Mouse (Mus musculus) adrenal gland, adult (tissue): ENCODE results near the gene 6430550D23Rik.

Experiments used
- DNase-seq, 2 experiments: peaks; one replicate each; pipeline ENCODE4 v3.0.0; 2022 to 2023; ENCODE audit warnings: low spot score in 1 of 2; ENCODE audit not compliant: inconsistent age in 2 of 2

6430550D23Rik gene

GRCm38 (mm10) chr2:156007888-156008532 is at the start of gene 6430550D23Rik, which contains the start of gene Ergic3:
6430550D23Rik (minus strand) TSS chr2:156007977.
Ergic3 (plus strand) TSS chr2:156008045.
- DNase-seq = peak; percentile 99 to 100

- no peak for DNase-seq
Observed at GRCm38 (mm10) chr2:156052816-156053215, 45.0 kb upstream of the 6430550D23Rik start, which contains the start of gene Fer1l4. Fer1l4 (minus strand) TSS chr2:156052947.

GRCm38 (mm10) chr2:156047929-156048328 is 40.2 kb upstream of the 6430550D23Rik start:
- DNase-seq = no peak

DNA sequence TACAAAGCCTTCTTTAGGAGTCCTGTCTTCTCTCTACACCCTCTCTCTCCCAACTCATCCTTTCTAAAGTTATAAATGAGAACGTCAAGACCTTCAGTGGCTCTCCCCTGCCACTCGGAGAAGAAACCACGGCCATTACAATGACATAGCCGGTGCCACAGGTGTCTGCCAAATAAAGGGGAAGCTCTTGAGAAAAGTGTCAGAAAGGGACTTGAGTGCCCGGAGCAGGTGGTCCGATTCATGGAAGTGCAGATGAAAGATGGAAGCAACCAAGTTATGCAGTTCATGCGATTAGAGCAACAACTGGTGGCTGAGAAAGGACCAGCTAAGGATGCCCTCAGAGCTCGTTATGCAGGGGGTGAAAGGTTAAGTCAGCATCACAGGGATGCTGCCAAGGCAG is 35.1 kb upstream of the 6430550D23Rik start:
- DNase-seq = no peak

DNA sequence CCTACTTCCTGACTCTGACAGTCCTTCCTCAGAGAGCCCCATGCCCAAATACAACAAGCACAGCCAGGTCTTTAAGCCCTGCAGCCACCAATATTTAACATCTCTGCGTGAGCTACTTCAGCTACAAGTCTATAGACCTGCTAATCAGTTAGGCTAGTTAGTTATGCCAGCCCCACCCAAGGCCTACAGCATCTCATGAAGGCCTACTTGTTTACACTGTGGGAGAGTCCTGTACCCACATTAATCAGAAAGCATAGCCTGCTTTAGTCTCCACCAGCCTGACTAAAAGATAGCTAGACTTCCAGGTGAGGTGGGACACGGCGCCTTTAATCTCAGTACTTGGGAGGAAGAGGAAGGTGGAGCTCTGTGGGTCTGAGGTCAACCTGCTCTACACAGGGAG is 31.6 kb upstream of the 6430550D23Rik start:
- DNase-seq = no peak

DNA sequence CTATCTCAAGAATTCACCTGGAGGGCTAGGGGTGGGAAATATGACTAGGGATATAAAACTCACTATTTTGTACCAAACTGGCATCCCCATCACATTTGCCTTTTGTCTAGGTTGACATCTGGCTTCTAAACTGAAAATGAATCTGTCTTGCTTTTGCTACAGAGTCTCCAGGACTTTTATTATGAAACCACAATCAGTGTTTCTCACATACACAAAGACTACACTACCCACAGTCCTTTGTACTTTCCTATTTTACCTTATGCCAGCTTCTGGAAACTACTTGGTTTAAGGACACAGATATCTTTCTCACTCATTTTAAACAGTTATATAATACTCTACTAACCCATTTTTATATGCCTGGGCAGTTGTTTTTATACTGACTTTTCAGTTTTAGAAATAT is 17.7 kb upstream of the 6430550D23Rik start:
- no peak for DNase-seq

DNA sequence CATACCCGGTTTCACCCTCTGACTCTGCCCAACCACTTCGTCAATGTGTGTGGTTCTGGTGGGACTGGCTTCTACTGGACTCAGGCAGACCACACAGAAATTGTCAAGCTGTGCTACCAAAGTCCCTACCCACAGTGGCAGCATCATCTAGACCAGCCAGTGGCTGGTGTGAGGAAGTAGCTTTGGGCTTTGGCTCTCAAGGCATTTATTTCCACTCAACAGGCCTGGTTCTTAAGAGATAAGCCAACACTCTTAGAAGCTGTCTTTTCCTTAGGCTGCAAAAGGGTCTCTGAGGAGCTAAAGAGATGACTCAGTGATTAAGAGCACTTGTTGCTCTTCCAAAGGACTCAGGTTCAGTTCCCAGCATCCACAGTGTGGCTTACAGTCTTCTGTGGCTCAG is 14.0 kb upstream of the 6430550D23Rik start:
- no peak for DNase-seq

GRCm38 (mm10) chr2:156021219-156021618 is 13.4 kb upstream of the 6430550D23Rik start:
- no peak for DNase-seq

DNA sequence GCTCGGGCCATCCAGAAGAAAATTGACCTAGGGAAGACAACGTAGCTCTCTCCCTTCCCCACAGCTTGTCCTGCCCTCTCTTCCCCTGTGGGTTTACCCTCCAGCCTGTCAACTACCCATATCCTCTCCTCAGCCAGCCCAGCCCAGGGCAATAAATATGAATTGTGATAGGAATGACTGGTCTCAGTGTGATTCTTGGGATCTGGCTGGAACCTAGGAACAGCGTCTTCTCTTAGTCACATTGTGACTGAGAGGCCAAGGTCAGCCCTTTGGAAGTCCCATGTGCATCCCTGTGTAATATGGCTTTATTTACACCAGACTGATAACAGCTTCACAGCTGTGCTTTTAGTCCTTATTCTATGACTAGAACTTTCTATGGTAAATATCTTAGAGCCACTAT is 10.3 kb upstream of the 6430550D23Rik start:
- peak; percentile 42 to 62 for DNase-seq

DNA sequence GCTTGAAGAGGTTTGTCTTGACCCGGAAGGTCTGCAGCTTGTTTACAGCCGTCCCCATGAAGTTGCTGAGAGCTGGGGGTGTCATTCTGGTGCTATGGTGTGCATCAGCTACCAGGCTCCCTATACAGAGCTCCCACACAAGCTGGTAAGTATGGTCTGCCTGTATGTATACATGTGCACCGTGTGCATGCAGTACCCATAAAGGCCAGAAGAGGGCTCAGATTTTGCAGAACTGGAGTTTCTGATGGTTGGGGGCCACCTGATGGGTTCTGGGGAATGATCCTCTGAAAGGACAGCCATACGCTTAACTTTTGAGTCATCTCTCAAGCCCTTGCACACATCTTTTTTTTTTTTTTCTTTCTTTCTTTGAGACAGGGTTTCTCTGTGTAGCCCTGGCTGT is 2.4 kb downstream of the 6430550D23Rik start:
- DNase-seq = no peak

GRCm38 (mm10) chr2:155991863-155992321 is 15.9 kb downstream of the 6430550D23Rik start:
- peak in 1 of 2 experiments; percentile 50 for DNase-seq

GRCm38 (mm10) chr2:155991151-155991550 is 16.6 kb downstream of the 6430550D23Rik start:
- no peak for DNase-seq

- no peak for DNase-seq
Observed at GRCm38 (mm10) chr2:155989085-155989484, 18.7 kb downstream of the 6430550D23Rik start.

GRCm38 (mm10) chr2:155987131-155987530 is 20.6 kb downstream of the 6430550D23Rik start:
- no peak for DNase-seq

DNA sequence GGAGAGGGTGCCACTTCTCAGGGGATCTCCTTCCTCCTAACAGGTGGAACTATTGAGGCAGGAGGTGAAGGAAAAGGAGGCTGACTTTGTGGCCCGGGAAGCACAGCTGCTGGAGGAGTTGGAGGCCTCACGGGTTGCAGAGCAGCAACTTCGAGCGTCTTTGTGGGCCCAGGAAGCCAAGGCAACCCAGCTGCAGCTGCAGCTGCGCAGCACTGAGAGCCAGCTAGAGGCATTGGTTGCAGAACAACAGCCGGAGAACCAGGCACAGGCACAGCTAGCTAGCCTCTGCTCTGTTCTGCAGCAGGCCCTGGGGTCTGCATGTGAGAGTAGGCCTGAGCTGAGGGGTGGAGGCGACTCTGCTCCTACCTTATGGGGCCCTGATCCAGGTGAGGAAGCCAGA is 22.0 kb downstream of the 6430550D23Rik start:
- no peak for DNase-seq

DNA sequence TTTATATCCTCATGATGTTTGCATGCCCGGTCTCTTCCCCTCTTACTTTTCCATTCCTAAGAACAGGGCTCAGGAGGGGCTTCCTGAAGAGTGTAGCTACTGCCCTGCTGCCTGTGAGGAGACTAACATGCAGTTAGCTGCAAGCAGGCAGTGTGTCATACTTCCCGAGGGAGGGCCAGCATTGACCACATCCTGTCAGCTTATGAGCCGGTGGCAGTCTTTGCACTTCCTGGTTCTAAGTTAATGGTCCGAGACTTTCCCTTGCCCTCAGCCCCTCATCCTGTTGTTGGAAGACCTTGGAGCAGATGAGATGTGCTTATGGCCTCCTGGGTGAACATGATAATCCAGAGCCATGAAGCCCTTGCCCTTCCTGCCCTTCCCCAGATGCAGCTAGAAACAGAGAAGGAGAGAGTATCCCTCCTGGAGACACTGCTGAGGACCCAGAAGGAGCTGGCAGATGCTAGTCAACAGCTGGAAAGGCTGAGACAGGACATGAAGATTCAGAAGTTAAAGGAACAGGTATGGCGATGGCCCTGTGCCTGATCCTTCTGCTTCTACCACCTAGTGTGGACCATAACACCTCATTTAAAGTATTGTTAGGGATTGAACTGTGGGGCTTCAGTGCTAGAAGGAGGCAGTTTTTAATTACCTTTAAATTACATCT is 28.3 kb downstream of the 6430550D23Rik start:
- DNase-seq = peak; percentile 21 to 58

GRCm38 (mm10) chr2:155974087-155974731 is 33.6 kb downstream of the 6430550D23Rik start:
- DNase-seq = no peak

- DNase-seq = no peak
Observed at GRCm38 (mm10) chr2:155973348-155973747, 34.4 kb downstream of the 6430550D23Rik start.

DNA sequence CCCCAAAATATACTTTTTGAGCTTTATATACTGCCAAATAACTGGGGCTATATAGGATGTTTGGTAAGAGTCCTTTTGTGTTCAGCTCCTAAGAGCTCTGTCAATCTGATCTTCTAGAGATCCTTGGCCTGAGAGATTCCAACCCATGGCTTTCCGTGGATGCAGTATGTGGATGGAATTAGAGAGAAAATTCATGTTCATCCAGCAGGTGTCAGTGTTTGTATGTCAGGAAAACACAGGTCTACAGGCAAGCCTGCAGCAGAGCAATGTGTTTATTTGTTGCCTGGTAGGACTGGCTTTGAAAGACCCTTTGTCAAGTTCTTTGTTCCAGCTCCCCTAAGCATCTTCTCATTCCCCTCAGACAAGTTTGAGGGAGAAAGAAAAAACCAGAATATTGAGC is 44.8 kb downstream of the 6430550D23Rik start:
- DNase-seq = peak in 1 of 2 experiments; percentile 67

DNA sequence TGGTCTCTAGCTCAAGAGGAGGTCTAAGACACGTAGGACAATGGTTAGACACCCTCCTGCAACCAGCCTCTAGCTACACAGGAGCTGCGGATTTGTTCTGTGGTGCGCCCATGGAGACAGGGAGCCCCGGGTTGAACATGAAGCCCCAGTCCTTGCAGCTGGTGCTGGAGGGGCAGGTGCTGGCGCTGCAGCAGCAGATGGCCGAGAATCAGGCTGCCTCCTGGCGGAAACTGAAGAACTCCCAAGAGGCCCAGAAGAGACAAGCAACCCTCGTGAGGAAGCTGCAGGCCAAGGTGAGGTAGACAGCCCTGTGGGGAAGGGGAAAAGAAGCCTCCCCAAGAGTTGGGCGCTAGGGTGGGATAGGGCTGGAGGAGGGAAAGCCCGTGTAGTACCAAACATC is 45.9 kb downstream of the 6430550D23Rik start:
- DNase-seq = no peak

GRCm38 (mm10) chr2:155959981-155960380 is 47.8 kb downstream of the 6430550D23Rik start:
- no peak for DNase-seq
